Mouse (Mus musculus): ENCODE measurements at regions not wholly inside any gene's neighbourhood (a gene's known extent, or its start where the extent isn't known, plus 50 kb on each side); places are given as distances from the start of the nearest gene placed in this dataset.

DNA sequence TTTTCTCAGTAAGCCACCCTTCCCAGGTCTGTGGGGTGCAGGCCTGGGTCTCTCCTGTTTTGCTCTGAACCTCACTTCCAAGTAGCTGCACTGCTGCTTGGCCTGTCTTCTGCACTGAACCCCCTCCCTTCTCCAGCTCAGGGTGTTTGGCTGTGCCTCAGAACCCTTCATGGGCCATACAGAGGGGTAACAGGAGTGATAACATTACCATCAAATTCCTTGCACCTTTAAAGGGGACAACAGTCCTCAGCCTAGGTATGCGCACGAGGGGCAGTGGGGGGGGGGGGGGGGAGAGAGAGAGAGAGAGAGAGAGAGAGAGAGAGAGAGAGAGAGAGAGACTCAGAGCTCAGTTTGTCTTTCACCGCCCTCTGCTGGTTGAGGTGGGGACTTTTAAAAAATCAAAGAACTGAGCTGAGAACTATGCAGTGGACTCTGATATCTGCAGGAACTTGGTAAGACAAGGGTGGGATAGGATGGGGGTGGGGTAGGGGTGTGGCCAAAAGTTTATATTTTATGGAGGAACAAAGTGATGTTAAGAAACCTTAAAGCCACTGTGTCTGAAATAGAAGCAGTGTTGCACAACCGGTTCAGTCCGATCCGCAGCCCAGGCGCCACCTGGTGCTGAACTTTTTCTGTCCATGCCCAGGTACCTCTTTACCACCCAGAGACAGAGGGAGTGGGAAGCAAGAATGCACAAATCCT is 152.3 kb upstream of the Npvf start:
- TF ChIP-seq CTCF (IDR thresholded peaks at IDR 0.05; ENCODE audit: control insufficient read depth, insufficient read depth, low read length): peak; percentile 32; the same call in 1 of the 2 replicates
- no peak for TF ChIP-seq POLR2A (IDR thresholded peaks at IDR 0.05; ENCODE audit: borderline replicate concordance, control insufficient read depth, low read depth, low read length)

Measured in bone marrow, adult 2 months (tissue).